Comparison of ENCODE assay signal across 27 mouse cellular contexts in the genomic region with DNA sequence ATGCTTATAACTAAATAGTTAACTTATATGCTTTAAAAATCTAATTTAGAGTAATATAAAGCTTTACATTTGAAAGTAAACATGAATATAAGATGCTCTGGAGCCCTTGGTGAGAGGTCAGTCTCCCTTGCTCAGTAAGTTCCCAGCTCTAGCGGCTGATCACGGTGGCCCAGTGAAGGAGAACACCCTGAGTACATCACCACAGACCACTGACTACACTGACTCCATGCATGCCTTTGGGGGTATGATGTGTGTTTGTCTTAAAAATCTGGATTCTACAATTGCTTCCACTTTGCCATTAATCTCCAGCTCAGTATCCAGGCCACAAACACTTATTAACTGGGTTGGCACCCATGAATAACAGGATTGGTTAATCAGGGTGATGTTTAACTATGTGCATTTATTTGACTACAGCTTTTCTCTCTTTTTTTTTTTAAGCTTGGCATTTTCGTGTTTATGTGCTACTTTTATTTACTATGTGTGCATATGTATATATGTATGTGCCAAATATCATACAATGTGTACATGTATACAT.
DNase-seq lines count a peak whose midpoint lies in the region; ATAC-seq and TF ChIP-seq lines count a peak whose summit lies in the region.
"Had no signal": no experiment of that assay in that cellular context is flagged by ENCODE, and none has a peak within 500 bp of the region (broad histone marks: within the 10 kb centered on the region; RNA-seq: fewer than 3 reads in every experiment).

No protein-coding gene starts in this region.

- no peak for TF ChIP-seq CTCF in kidney, adult 2 months (conservative IDR thresholded peaks at IDR 0.05; ENCODE audit: insufficient read depth, insufficient read length, low read depth, low read length)

- no peak for TF ChIP-seq POLR2A in kidney, adult 2 months (IDR thresholded peaks at IDR 0.05; ENCODE audit: low read depth, low read length)

- H3K4me1 ChIP-seq in kidney, adult 2 months (ENCODE audit: control insufficient read depth, insufficient read depth, low read length), result peaks cover 3% of the 10 kb centered on the region; the same call in 1 of the 2 replicates
- H3K4me1 ChIP-seq in kidney, embryonic 15.5 days, result peaks cover 14% of the 10 kb centered on the region
- H3K4me1 ChIP-seq: embryonic facial prominence, embryonic 13.5 days; embryonic facial prominence, embryonic 15.5 days; forebrain, embryonic 12.5 days had no signal

- no peak overlapping the region for H3K9ac ChIP-seq in kidney, embryonic 15.5 days
- H3K9ac ChIP-seq: embryonic facial prominence, embryonic 13.5 days; embryonic facial prominence, embryonic 15.5 days; forebrain, embryonic 12.5 days had no signal

- 57% methylated on average over 3 of the region's 3 CpGs for WGBS in kidney, adult 2 months
- 52% methylated on average over 3 of the region's 3 CpGs for WGBS in kidney, embryonic 15.5 days

- H3K36me3 ChIP-seq in kidney, adult 2 months (ENCODE audit: control insufficient read depth, insufficient read depth, low read length), result no peaks in the 10 kb centered on the region
- no peaks in the 10 kb centered on the region for H3K36me3 ChIP-seq in kidney, embryonic 15.5 days
- H3K36me3 ChIP-seq: embryonic facial prominence, embryonic 13.5 days; embryonic facial prominence, embryonic 15.5 days; forebrain, embryonic 10.5 days; forebrain, embryonic 12.5 days; G1E had no signal

- H3K4me2 ChIP-seq in kidney, embryonic 15.5 days, result no peak overlapping the region
- H3K4me2 ChIP-seq: embryonic facial prominence, embryonic 13.5 days; embryonic facial prominence, embryonic 15.5 days; forebrain, embryonic 12.5 days had no signal

- ATAC-seq in kidney, embryonic 15.5 days (replicated peaks; ENCODE audit: low FRiP score), result peak; percentile 77
- ATAC-seq: CD4-positive, CD25-positive, alpha-beta regulatory T cell, adult 4 months; forebrain, embryonic 14.5 days; forebrain, embryonic 16.5 days had no signal

- no peaks in the 10 kb centered on the region for H3K27me3 ChIP-seq in kidney, adult 2 months (replicated peaks; ENCODE audit: control insufficient read depth, insufficient read depth, low read length)
- no peaks in the 10 kb centered on the region for H3K27me3 ChIP-seq in kidney, embryonic 15.5 days
- H3K27me3 ChIP-seq: CH12.LX; embryonic facial prominence, embryonic 13.5 days; embryonic facial prominence, embryonic 15.5 days; forebrain, embryonic 12.5 days had no signal

- no peak overlapping the region for H3K27ac ChIP-seq in kidney, adult 2 months (ENCODE audit: insufficient read depth, low read depth, low read length)
- H3K27ac ChIP-seq in kidney, embryonic 15.5 days, result no peak overlapping the region
- H3K27ac ChIP-seq: embryonic facial prominence, embryonic 13.5 days; embryonic facial prominence, embryonic 15.5 days; forebrain, embryonic 12.5 days had no signal

- peak; percentile 57 for DNase-seq in kidney, adult 2 months
- no peak for DNase-seq in kidney, postnatal 25 days
- peak; percentile 54 for DNase-seq in kidney, adult 9 months
- no peak for DNase-seq in kidney, adult 18-20 months
- no peak for DNase-seq in kidney, postnatal 10 days
- DNase-seq in kidney, postnatal 4 days, result peak; percentile 21 to 22
- DNase-seq in adrenal gland, adult 2 months, result no peak
- DNase-seq: adrenal gland, adult 8-10 months; adrenal gland, postnatal 14 days; adrenal gland, postnatal 36 days; B cell, adult 2 months; cerebellum, adult 11-12 months; cerebellum, adult 2 months; cerebellum, adult 9-10 months; cerebellum, postnatal 10 days; cerebellum, postnatal 36 days had no signal

- no peak overlapping the region for H3K4me3 ChIP-seq in kidney, adult 2 months (ENCODE audit: insufficient read depth, low read depth, low read length)
- H3K4me3 ChIP-seq in kidney, embryonic 15.5 days (replicated peaks), result no peak overlapping the region
- H3K4me3 ChIP-seq: embryonic facial prominence, embryonic 13.5 days; embryonic facial prominence, embryonic 15.5 days; erythroblast, embryonic 14.5 days; forebrain, embryonic 10.5 days; forebrain, embryonic 12.5 days had no signal

- no peaks in the 10 kb centered on the region for H3K9me3 ChIP-seq in kidney, embryonic 15.5 days (replicated peaks)
- H3K9me3 ChIP-seq: embryonic facial prominence, embryonic 13.5 days; embryonic facial prominence, embryonic 15.5 days; forebrain, embryonic 10.5 days; forebrain, embryonic 12.5 days; G1E had no signal

Comparison
In these comparisons a context has a peak if more than half of its experiments do, and no peak if none do; other contexts are left out.
1. DNase-seq: peak in kidney, adult 2 months (single experiment), kidney, adult 9 months (single experiment) and kidney, postnatal 4 days (2 of 2); none in kidney, postnatal 25 days (0 of 2), kidney, adult 18-20 months (single experiment), kidney, postnatal 10 days (single experiment) and adrenal gland, adult 2 months (single experiment).